Mouse (Mus musculus): ENCODE data around the gene Ctbp2.

Ctbp2 gene

GRCm38 (mm10) chr7:133123999-133124700 is at the start of gene Ctbp2:
Gene Ctbp2 (minus strand): TSS chr7:133124354.
- peak; percentile 92 for DNase-seq (ENCODE audit: low spot score in 2 of 2)

GRCm38 (mm10) chr7:133171403-133172032 is 47.4 kb upstream of the Ctbp2 start:
- peak; percentile 62 to 74 for DNase-seq (ENCODE audit: low spot score in 2 of 2)

- no peak for DNase-seq (ENCODE audit: low spot score in 2 of 2)
Observed at GRCm38 (mm10) chr7:133168928-133169327, 44.8 kb upstream of the Ctbp2 start.

- DNase-seq (ENCODE audit: low spot score in 2 of 2) = no peak
Observed at GRCm38 (mm10) chr7:133167903-133168302, 43.7 kb upstream of the Ctbp2 start.

GRCm38 (mm10) chr7:133164770-133165169 is 40.6 kb upstream of the Ctbp2 start:
- DNase-seq (ENCODE audit: low spot score in 2 of 2) = no peak

- no peak for DNase-seq (ENCODE audit: low spot score in 2 of 2)
Observed at GRCm38 (mm10) chr7:133163011-133163410, 38.9 kb upstream of the Ctbp2 start.

- peak in 1 of 2 experiments; percentile 33 for DNase-seq (ENCODE audit: low spot score in 2 of 2)
Observed at GRCm38 (mm10) chr7:133162131-133162530, 38.0 kb upstream of the Ctbp2 start.

GRCm38 (mm10) chr7:133161362-133162080 is 37.4 kb upstream of the Ctbp2 start:
- DNase-seq (ENCODE audit: low spot score in 2 of 2) = no peak

- DNase-seq (ENCODE audit: low spot score in 2 of 2) = no peak
Observed at GRCm38 (mm10) chr7:133159519-133159918, 35.4 kb upstream of the Ctbp2 start.

GRCm38 (mm10) chr7:133155621-133156020 is 31.5 kb upstream of the Ctbp2 start:
- no peak for DNase-seq (ENCODE audit: low spot score in 2 of 2)

- DNase-seq (ENCODE audit: low spot score in 2 of 2) = no peak
Observed at GRCm38 (mm10) chr7:133154846-133155245, 30.7 kb upstream of the Ctbp2 start.

GRCm38 (mm10) chr7:133139689-133140336 is 15.7 kb upstream of the Ctbp2 start:
- DNase-seq (ENCODE audit: low spot score in 2 of 2) = no peak

GRCm38 (mm10) chr7:133133552-133133951 is 9.4 kb upstream of the Ctbp2 start:
- DNase-seq (ENCODE audit: low spot score in 2 of 2) = no peak

- no peak for DNase-seq (ENCODE audit: low spot score in 2 of 2)
Observed at GRCm38 (mm10) chr7:133132702-133133101, 8.5 kb upstream of the Ctbp2 start.

- no peak for DNase-seq (ENCODE audit: low spot score in 2 of 2)
Observed at GRCm38 (mm10) chr7:133124701-133125485, 739 bp upstream of the Ctbp2 start.

GRCm38 (mm10) chr7:133123244-133123998 is 733 bp downstream of the Ctbp2 start, which contains the start of gene Fgfr2:
Gene Fgfr2 (minus strand): TSS chr7:133123350.
- peak; percentile 58 to 74 for DNase-seq (ENCODE audit: low spot score in 2 of 2)

- DNase-seq (ENCODE audit: low spot score in 2 of 2) = peak in 1 of 2 experiments; percentile 69
Observed at GRCm38 (mm10) chr7:133122379-133123243, 1.5 kb downstream of the Ctbp2 start.

GRCm38 (mm10) chr7:133121661-133122378 is 2.3 kb downstream of the Ctbp2 start:
- DNase-seq (ENCODE audit: low spot score in 2 of 2) = peak in 1 of 2 experiments; percentile 37

GRCm38 (mm10) chr7:133121080-133121607 is 3.0 kb downstream of the Ctbp2 start:
- DNase-seq (ENCODE audit: low spot score in 2 of 2) = no peak
